Mouse (Mus musculus) hindbrain, embryonic 10.5 days (tissue): ENCODE results near the gene Nacad. TPM values are rescaled to one million over a fixed set of nuclear protein-coding genes. Genes with fewer than 3 reads are reported as not detected.
"Not testable (repeated sequence)": the region's sequence is repeated elsewhere in the genome, so short reads cannot be mapped to it uniquely, and the experiment has no call there.

Experiments
- DNase-seq: peaks from one replicate; pipeline ENCODE4 v3.0.0-alpha.2; 2017; ENCODE audit warnings: low spot score
- H3K27ac ChIP-seq: fragments of 300-500 bp; sonication (generic); 2 replicates; pipeline ENCODE4 v1.5.1; 2016; ENCODE audit warnings: mild to moderate bottlenecking, moderate library complexity
- H3K27me3 ChIP-seq: fragments of 300-500 bp; sonication (generic); 2 replicates; pipeline ENCODE4 v1.6.1; 2016; ENCODE audit warnings: mild to moderate bottlenecking; ENCODE audit not compliant: poor library complexity, insufficient read depth, severe bottlenecking
- H3K36me3 ChIP-seq: fragments of 300-500 bp; sonication (generic); 2 replicates; pipeline ENCODE4 v1.6.1; 2016; ENCODE audit warnings: mild to moderate bottlenecking, moderate library complexity
- H3K4me1 ChIP-seq: fragments of 300-500 bp; sonication (generic); replicated peaks from 2 replicates; pipeline ENCODE4 v1.6.1; 2016; ENCODE audit warnings: mild to moderate bottlenecking
- H3K4me3 ChIP-seq: fragments of 300-500 bp; sonication (generic); 2 replicates; pipeline ENCODE4 v1.5.1; 2016; ENCODE audit warnings: mild to moderate bottlenecking, moderate library complexity
- H3K9me3 ChIP-seq: fragments of 300-500 bp; sonication (generic); 2 replicates; pipeline ENCODE4 v1.6.1; 2016; ENCODE audit warnings: mild to moderate bottlenecking, moderate library complexity
- whole genome bisulfite sequencing: fragments of 180-500 bp; shearing (Covaris S2); methylation state at CpG from one replicate; pipeline ENCODE4 v1.1.7; 2016; 5-methylcytosine and 5-hydroxymethylcytosine counted together
- polyA plus RNA-seq: library from polyadenylated mRNA; unstranded; fragments of >200 nt; fragmentation: Nextera tagmentation; extraction: Ambion mirVana; gene quantifications from 2 replicates; pipeline ENCODE4 v1.2.1, GENCODE M21; 2016

Nacad gene
- polyA plus RNA-seq = 21.8 and 56.0 TPM in 2 replicates

GRCm38 (mm10) chr11:6605491-6606399 is at the start of gene Nacad:
Gene Nacad (minus strand): TSS chr11:6606053.
- Histone ChIP-seq H3K9me3 (no peaks in the 10 kb centered on the region), H3K36me3 (peaks cover 16% of the 10 kb centered on the region), H3K4me3 (peak within 1 kb of the TSS; percentile 56), H3K27me3 (peaks cover 40% of the 10 kb centered on the region), H3K4me1 (peaks cover 57% of the 10 kb centered on the region), H3K27ac (peak within 1 kb of the TSS; percentile 86)
- DNase-seq = peak; percentile 73
- 4% methylated on average over 41 of the region's 41 CpGs for WGBS

DNA sequence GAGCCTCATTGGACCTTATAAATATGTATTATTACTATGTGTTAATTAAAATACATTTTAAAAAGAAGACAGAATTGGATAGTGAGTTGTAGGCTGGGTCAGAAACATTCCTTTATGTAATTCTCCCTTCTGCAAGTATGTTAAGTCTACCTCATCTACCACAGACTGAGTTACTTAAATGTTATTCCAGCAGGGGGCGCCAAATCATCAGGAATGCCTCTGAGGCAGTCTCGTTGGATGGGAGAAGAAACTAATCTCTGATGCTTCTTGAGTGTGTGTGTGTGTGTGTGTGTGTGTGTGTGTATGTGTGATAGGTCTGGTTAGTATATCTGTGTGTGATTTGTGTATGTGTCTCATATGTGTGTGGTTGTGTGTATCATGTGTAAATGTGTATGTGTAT is 49.0 kb upstream of the Nacad start:
- H3K9me3 ChIP-seq = no peaks in the 10 kb centered on the region
- H3K4me3 ChIP-seq = no peak overlapping the region
- H3K27me3 ChIP-seq = peaks cover 9% of the 10 kb centered on the region; the same call in 1 of the 2 replicates
- 2% methylated on average over 2 of the region's 2 CpGs for WGBS
- H3K27ac ChIP-seq = no peak overlapping the region
- H3K4me1 ChIP-seq = peaks cover 26% of the 10 kb centered on the region
- no peaks in the 10 kb centered on the region for H3K36me3 ChIP-seq
- peak; percentile 82 for DNase-seq

GRCm38 (mm10) chr11:6652978-6653377 is 47.1 kb upstream of the Nacad start:
- H3K27ac ChIP-seq, H3K27me3 ChIP-seq, DNase-seq, H3K36me3 ChIP-seq, H3K4me3 ChIP-seq, H3K9me3 ChIP-seq: not testable (repeated sequence)
- peaks cover 17% of the 10 kb centered on the region for H3K4me1 ChIP-seq
- 78% methylated on average over 3 of the region's 3 CpGs for WGBS

GRCm38 (mm10) chr11:6650519-6650918 is 44.7 kb upstream of the Nacad start:
- Histone ChIP-seq H3K27me3 (no peaks in the 10 kb centered on the region), H3K9me3 (no peaks in the 10 kb centered on the region), H3K4me1 (0 out of 2 replicates have a peak, but pooled peaks cover 2% of the 10 kb centered on the region), H3K4me3 (no peak overlapping the region), H3K27ac (no peak overlapping the region), H3K36me3 (no peaks in the 10 kb centered on the region)
- WGBS = 72% methylated on average over 7 of the region's 7 CpGs
- DNase-seq = no peak

DNA sequence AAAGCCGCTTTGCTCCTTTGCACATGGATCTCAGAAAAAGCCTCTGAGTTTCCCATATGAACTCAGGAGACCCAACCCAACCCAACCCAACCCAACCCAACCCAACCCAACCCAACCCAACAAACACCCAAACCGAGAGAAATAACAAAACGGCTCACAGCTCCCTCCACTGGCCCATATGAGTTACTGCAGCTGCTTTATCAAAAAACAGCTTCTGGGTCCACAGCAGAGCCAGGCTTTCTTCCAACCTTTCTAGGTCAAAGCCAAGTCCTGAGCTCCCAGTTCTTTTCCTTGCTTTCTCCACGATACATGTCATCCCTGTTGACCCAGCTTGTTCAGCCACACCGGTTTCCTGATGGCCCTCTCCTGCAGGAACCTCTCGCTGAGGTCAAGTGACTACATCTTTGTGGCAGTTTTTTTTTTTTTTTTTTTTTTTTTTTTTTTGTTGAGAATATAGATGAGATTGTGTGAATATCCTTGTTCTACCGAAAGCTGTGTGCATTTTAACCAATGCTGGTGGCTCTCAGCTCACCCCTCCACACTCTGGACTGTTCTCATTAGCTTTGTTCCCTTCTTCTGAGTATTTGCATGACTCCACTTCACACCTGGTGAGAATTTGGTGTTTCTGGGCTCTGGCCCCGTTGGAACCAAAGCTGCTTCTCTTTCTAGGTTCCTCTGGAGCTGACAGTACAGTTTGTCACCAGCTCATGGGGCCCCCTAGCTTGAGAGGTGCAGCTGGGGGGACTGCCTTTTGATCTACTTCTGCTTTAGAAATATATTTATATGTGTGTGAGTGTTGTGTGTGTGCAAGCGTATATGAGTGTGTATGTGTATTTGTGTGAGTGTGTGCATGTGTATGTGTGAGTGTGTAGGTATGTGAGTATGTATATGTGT is 42.2 kb upstream of the Nacad start:
- Histone ChIP-seq H3K4me1 (0 out of 2 replicates have a peak, but pooled peaks cover 2% of the 10 kb centered on the region), H3K9me3 (no peaks in the 10 kb centered on the region), H3K27ac (no peak overlapping the region), H3K36me3 (no peaks in the 10 kb centered on the region), H3K4me3 (no peak overlapping the region), H3K27me3 (no peaks in the 10 kb centered on the region)
- WGBS = 64% methylated on average over 9 of the region's 9 CpGs
- no peak for DNase-seq

DNA sequence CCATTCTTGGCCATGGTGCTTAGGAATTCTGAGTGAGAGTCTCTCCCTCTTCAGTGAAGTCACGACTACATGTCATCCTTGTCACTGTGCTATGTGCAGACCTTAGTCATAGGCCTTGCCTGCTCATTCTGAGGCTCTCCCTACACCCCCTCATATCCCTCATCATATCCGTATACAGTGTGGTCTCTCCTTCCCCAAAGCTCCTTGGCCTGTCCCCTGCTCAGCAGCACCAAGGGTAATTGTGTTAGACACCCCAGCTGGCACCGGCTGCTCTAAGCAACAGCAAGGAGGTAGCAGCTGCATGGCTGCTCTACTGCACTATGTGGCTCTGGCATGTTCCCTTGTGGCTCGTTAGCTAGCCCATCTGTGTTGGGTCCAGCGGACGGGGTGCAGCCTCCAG is 38.7 kb upstream of the Nacad start:
- Histone ChIP-seq H3K9me3 (no peaks in the 10 kb centered on the region), H3K27me3 (no peaks in the 10 kb centered on the region), H3K27ac (no peak overlapping the region), H3K4me1 (no peaks in the 10 kb centered on the region), H3K4me3 (no peak overlapping the region), H3K36me3 (no peaks in the 10 kb centered on the region)
- no peak for DNase-seq
- WGBS = 83% methylated on average over 6 of the region's 6 CpGs

GRCm38 (mm10) chr11:6639072-6639471 is 33.2 kb upstream of the Nacad start:
- Histone ChIP-seq H3K4me3 (no peak overlapping the region), H3K27me3 (no peaks in the 10 kb centered on the region), H3K36me3 (no peaks in the 10 kb centered on the region), H3K27ac (no peak overlapping the region), H3K4me1 (no peaks in the 10 kb centered on the region), H3K9me3 (no peaks in the 10 kb centered on the region)
- DNase-seq = no peak
- 71% methylated on average over 6 of the region's 6 CpGs for WGBS

- Histone ChIP-seq H3K36me3 (no peaks in the 10 kb centered on the region), H3K27me3 (no peaks in the 10 kb centered on the region), H3K27ac (no peak within 1 kb of the TSS), H3K9me3 (no peaks in the 10 kb centered on the region), H3K4me1 (no peaks in the 10 kb centered on the region), H3K4me3 (no peak within 1 kb of the TSS)
- DNase-seq = no peak
- 93% methylated on average over 4 of the region's 4 CpGs for WGBS
Measured at GRCm38 (mm10) chr11:6638537-6638936, 32.7 kb upstream of the Nacad start, which contains the start of gene Wap. Gene Wap (minus strand): TSS chr11:6638637.

DNA sequence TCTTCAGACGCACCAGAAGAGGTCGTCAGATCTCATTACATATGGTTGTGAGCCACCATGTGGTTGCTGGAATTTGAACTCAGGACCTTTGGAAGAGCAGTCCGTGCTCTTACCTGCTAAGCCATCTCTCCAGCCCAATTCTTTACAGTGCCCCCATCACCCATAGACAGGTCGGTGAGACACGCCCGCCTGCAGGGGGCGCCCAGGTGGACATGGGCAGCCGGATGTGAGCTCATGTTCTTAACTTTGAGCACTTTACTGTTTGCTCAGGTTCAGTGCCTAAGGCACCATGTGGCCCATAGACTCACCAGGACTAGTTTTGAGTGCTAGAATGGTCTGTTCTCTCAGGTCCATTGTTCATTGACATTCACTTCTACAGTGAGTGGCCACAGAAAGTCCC is 30.3 kb upstream of the Nacad start:
- WGBS = 73% methylated on average over 8 of the region's 8 CpGs
- H3K4me3 ChIP-seq = no peak overlapping the region
- H3K4me1 ChIP-seq = no peaks in the 10 kb centered on the region
- no peak overlapping the region for H3K27ac ChIP-seq
- DNase-seq = no peak
- no peaks in the 10 kb centered on the region for H3K9me3 ChIP-seq
- no peaks in the 10 kb centered on the region for H3K27me3 ChIP-seq
- H3K36me3 ChIP-seq = no peaks in the 10 kb centered on the region

GRCm38 (mm10) chr11:6629655-6630054 is 23.8 kb upstream of the Nacad start:
- no peak for DNase-seq
- H3K4me1 ChIP-seq = peaks cover 13% of the 10 kb centered on the region
- H3K4me3 ChIP-seq = no peak overlapping the region
- H3K27me3 ChIP-seq = no peaks in the 10 kb centered on the region
- H3K27ac ChIP-seq = no peak overlapping the region
- no peaks in the 10 kb centered on the region for H3K9me3 ChIP-seq
- peaks cover 2% of the 10 kb centered on the region; the same call in 1 of the 2 replicates for H3K36me3 ChIP-seq

DNA sequence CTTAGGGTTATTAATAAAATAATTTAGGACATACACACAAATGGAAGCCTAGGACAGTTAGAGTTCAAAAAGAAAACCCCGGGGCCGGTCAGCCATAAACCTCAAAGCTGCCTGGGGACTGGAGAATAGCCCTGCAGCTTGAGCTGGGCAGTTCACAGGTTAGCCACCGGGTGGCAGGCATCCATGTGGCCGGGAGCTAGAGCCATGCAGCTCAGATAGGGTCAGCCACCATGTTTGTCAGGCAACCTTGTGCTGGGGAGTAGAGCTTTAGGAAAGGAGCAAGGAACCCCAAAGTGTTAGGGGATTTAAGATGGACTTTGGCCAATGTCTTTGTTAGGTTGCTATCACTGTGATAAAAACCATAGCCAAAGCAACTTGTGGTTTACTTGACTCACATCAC is 22.7 kb upstream of the Nacad start:
- peak; percentile 69 for DNase-seq
- 26% methylated on average over 4 of the region's 4 CpGs for WGBS
- H3K27ac ChIP-seq = no peak overlapping the region
- no peaks in the 10 kb centered on the region for H3K27me3 ChIP-seq
- H3K9me3 ChIP-seq = no peaks in the 10 kb centered on the region
- H3K4me3 ChIP-seq = no peak overlapping the region
- peaks cover 24% of the 10 kb centered on the region for H3K4me1 ChIP-seq
- peaks cover 13% of the 10 kb centered on the region for H3K36me3 ChIP-seq

DNA sequence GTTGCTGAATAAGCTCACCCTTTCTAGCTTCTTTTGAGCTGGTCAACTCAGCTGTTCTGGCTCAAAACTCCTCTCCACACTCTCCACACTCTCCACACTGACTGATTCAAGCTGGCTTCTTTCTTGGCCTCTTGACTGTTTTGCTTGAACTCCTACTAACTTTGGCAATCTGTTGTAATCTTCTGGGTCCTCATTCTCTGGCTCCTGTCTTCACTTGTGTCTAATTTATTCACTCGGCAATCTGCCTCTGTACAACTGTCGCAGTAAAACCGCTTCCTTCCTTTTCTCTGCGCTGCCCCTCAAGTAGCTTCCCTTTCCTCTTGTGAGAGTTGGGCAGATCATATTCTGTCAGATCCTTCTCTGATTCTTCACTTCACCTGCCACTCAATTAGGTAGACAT is 21.9 kb upstream of the Nacad start:
- Histone ChIP-seq H3K27me3 (no peaks in the 10 kb centered on the region), H3K4me1 (peaks cover 28% of the 10 kb centered on the region), H3K4me3 (no peak overlapping the region), H3K9me3 (no peaks in the 10 kb centered on the region), H3K36me3 (peaks cover 21% of the 10 kb centered on the region), H3K27ac (no peak overlapping the region)
- no peak for DNase-seq
- WGBS = 91% methylated on average over 4 of the region's 4 CpGs

GRCm38 (mm10) chr11:6626388-6626772 is 20.5 kb upstream of the Nacad start:
- H3K9me3 ChIP-seq = no peaks in the 10 kb centered on the region
- DNase-seq = no peak
- peaks cover 35% of the 10 kb centered on the region for H3K36me3 ChIP-seq
- WGBS = 13% methylated on average over 16 of the region's 16 CpGs
- H3K4me1 ChIP-seq = peaks cover 28% of the 10 kb centered on the region
- H3K4me3 ChIP-seq = peak overlapping the region; percentile 85
- no peaks in the 10 kb centered on the region for H3K27me3 ChIP-seq
- H3K27ac ChIP-seq = peak overlapping the region; percentile 95
